Mouse (Mus musculus): Measurements from ENCODE around the gene Zbtb46.

DNA sequence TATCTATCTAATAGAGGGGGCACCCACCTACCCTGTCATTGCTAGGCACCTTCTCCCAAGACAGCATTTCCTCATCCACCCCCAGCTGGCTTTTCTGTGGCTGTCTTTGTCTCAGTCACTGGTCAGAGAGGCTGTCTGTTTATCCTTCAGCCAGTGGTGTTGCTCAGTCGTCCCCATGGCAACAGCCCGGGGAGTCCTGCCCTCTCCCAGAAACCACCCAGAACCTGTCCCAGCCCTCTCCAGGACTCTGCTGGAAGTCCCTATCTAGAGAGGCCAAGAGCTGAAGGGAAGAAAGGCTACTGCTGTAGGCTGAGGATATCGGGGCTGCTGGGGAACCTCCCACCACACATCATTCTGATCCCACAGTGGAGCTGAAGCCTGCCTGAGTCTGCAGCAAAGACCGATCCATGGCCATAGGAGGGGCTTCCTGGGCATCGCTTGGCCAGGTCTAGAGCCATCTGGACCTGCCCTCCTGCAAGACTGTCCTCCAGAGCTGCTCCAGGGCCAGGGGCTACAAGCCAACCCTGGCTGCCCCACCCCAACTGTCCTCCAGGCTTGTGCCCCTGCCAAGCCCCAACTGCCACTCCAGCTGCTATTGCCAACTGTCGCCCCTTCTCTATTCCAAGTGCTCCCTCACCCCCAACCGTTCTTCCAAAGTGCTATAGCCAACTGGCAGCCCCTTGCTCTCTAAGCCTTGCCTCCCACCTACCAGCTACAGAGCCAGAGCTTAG lies 3.9 kb upstream of the Zbtb46 start:
- TF ChIP-seq POLR2A (IDR thresholded peaks at IDR 0.05; ENCODE audit: control insufficient read depth, extremely low read depth, insufficient read depth, low read length, poor library complexity): no peak
- TF ChIP-seq CTCF (IDR thresholded peaks at IDR 0.05; ENCODE audit: borderline replicate concordance, control insufficient read depth, extremely low read depth, insufficient read depth, low read length, poor library complexity): no peak

Data from thymus, adult 2 months (tissue).